Mouse (Mus musculus) small intestine, adult 2 months (tissue): Measurements from ENCODE around the gene Gm10031. TPM values are rescaled to one million over a fixed set of nuclear protein-coding genes. Genes with fewer than 3 reads are reported as not detected.

Experiments
- H3K27ac ChIP-seq: fragments of 200-500 bp; 2 replicates; pipeline ENCODE4 v1.5.1; 2012; ENCODE audit warnings: low read depth, low read length, control low read depth, inconsistent platforms; ENCODE audit not compliant: insufficient read depth
- H3K27me3 ChIP-seq: fragments of 200-500 bp; 2 replicates; pipeline ENCODE4 v1.6.1; 2012; ENCODE audit warnings: mild to moderate bottlenecking, moderate library complexity, low read length, inconsistent platforms; ENCODE audit not compliant: control insufficient read depth, insufficient read depth
- H3K36me3 ChIP-seq: fragments of 200-500 bp; 2 replicates; pipeline ENCODE4 v1.6.1; 2012; ENCODE audit warnings: mild to moderate bottlenecking, low read length, control low read depth, inconsistent platforms; ENCODE audit not compliant: control insufficient read depth, insufficient read depth
- H3K4me1 ChIP-seq: fragments of 200-500 bp; 2 replicates; pipeline ENCODE4 v1.6.1; 2012; ENCODE audit warnings: low read length, inconsistent platforms, mixed read lengths; ENCODE audit not compliant: control insufficient read depth, insufficient read depth, insufficient read length
- H3K4me3 ChIP-seq: fragments of 200-500 bp; 2 replicates; pipeline ENCODE4 v1.5.1; 2012; ENCODE audit warnings: low read depth, mild to moderate bottlenecking, control low read depth, inconsistent platforms, low read length, moderate library complexity
- CTCF ChIP-seq: fragments of 200-500 bp; IDR thresholded peaks from 2 replicates; pipeline ENCODE4 v1.5.1; 2012; ENCODE audit warnings: low read depth, mild to moderate bottlenecking, control low read depth, inconsistent platforms, low read length, moderate library complexity, mixed read lengths; ENCODE audit not compliant: insufficient replicate concordance, insufficient read length; ENCODE audit errors: extremely low read depth
- POLR2A ChIP-seq: fragments of 200-500 bp; IDR thresholded peaks from 2 replicates; pipeline ENCODE4 v1.6.1; 2012; ENCODE audit warnings: low read depth, mild to moderate bottlenecking, control low read depth, inconsistent platforms, low read length, moderate library complexity
- WGBS: fragments of 180-500 bp; shearing (Covaris S2); methylation state at CpG from one replicate; pipeline ENCODE4 v1.1.7; 2018; 5-methylcytosine and 5-hydroxymethylcytosine counted together
- polyA plus RNA-seq: library from polyadenylated mRNA; depleted of rRNA; stranded (reverse); fragments of >200 nt; gene quantifications from 2 replicates; pipeline ENCODE4 v1.2.3, GENCODE M21; 2012; rRNA removed

The Gm10031 gene
- polyA plus RNA-seq, 1 experiment: 27.8 TPM

GRCm38 (mm10) chr1:156572952-156573351 is 49.1 kb downstream of the Gm10031 start:
- WGBS: 85% methylated on average over 4 of the region's 4 CpGs
- H3K4me3 ChIP-seq: no peak overlapping the region
- no peak overlapping the region for H3K27ac ChIP-seq
- no peaks in the 10 kb centered on the region for H3K27me3 ChIP-seq
- TF ChIP-seq CTCF (no peak), POLR2A (no peak)
- H3K36me3 ChIP-seq: no peaks in the 10 kb centered on the region
- no peaks in the 10 kb centered on the region for H3K4me1 ChIP-seq

Other genes starting within 250 kb of the Gm10031 start
- not detected in 2 replicates for gene Tdrd5, start 220.3 kb upstream of the Gm10031 start, polyA plus RNA-seq
- gene Nphs2, start 213.3 kb upstream of the Gm10031 start, polyA plus RNA-seq: 0.11 TPM in 1 of 2 replicates, not detected in the other
- gene Gm2000, start 158.0 kb upstream of the Gm10031 start, polyA plus RNA-seq: 9.2 and 17.4 TPM in 2 replicates
- not detected in 2 replicates for gene Axdnd1, start 102.9 kb upstream of the Gm10031 start, polyA plus RNA-seq
- 4.2 and 6.1 TPM in 2 replicates for gene Soat1, start 49.7 kb upstream of the Gm10031 start, polyA plus RNA-seq
- 3.7 and 4.3 TPM in 2 replicates for gene Abl2, start 34.8 kb downstream of the Gm10031 start, polyA plus RNA-seq
- 21.5 and 31.0 TPM in 2 replicates for gene Tor3a, start 150.3 kb downstream of the Gm10031 start, polyA plus RNA-seq
- 12.7 and 25.7 TPM in 2 replicates for gene Fam20b, start 195.1 kb downstream of the Gm10031 start, polyA plus RNA-seq